Mouse (Mus musculus) T-helper 2 cell (primary cell): ENCODE results near the gene Scn2b.

ENCODE experiments used
- in situ Hi-C: fragments of 300-600 bp; cut with MboI, MseI; formaldehyde crosslinking; loops from one replicate; pipeline ENCODE4 v1.15.1; 2025; ENCODE audit warnings: high pct_unique_total_duplicates

Scn2b gene

DNA sequence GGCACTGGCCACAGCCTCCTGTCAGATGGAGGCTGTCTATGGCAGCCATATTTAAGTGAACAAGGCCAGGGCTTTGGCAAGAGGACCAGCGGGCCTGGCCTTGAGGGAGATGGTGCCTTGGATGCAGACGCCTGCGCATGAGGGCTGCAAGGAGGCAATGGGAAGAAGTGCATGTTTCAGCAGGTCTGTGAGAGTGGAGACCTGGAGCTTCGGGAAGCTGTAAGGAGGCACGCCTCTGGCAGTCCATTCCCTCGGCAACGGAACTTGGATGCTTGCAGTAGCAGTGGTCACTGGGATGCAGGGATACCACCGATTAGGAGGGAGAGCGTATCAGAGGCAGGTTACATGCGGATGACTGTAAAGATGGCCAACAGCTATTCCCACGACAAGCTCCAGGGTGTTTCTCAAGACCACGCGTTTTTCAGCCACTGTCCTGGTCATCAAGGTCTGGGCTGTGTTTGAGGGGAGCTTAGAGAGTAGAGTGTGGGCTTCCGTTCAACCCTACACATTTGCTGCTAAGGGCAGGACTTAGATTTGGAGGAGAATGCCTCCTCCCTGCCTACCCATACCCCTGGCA, 2.5 kb downstream of the Scn2b start:
- in situ Hi-C loops = no loop called here

DNA sequence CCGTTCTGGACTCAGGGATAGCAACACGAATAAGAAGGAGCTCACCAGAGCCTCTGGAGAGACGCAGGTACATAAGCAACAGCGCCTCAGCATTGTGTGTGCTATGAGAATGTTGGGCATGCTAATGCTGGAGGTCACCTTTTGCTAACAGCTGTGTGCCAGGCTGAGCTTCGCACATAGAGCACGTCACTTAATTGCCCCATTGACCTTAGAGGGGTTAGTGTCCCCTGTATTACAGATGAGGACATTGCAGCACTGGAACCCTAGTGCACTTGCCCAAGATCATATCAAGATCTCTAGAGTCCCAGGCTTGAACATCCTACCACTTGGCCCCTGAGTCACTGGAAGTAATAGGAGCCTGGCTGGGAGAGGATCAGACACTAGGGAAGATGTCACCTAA, 3.0 kb downstream of the Scn2b start:
- in situ Hi-C loops = no loop called here

DNA sequence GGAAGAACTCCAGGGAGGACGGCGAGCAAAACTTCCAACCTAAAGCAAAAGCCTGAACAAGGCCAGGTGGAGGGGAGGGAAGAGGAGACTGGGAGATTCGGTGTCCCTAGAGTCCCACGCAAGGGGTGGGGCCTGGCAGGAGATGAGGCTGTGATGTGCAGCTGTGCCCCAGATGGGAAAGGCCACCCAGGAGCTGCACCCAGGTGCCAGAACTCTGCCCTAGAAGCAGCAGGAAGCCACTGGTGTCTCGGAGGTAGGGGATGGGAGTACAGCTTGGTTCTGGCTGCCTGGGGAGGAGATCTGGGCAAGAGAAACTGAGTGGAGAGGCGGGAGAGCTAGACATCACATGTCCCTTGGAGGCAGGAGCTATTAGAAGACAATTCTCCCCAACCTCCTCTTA, 3.4 kb downstream of the Scn2b start:
- in situ Hi-C loops = no loop called here

DNA sequence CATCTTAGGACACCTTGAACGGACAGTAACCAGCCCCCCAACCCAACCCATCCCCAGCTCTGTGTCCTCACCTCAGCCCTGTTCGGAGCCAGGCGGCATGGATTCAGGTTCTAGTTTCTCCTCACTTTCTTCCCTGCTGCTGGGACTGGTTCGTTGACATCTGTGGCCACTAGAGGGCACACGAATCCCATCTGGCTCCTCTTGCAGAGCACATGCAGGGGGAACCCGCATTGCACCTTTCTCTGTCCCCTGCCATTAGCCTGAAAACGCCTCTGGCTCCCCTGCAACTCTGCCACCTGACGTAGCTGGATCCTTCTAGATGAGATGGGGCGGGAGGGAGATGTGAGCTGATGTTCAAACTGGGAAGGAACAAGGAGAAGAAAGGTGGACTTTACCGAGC, 4.2 kb downstream of the Scn2b start:
- in situ Hi-C loops = no loop called here

DNA sequence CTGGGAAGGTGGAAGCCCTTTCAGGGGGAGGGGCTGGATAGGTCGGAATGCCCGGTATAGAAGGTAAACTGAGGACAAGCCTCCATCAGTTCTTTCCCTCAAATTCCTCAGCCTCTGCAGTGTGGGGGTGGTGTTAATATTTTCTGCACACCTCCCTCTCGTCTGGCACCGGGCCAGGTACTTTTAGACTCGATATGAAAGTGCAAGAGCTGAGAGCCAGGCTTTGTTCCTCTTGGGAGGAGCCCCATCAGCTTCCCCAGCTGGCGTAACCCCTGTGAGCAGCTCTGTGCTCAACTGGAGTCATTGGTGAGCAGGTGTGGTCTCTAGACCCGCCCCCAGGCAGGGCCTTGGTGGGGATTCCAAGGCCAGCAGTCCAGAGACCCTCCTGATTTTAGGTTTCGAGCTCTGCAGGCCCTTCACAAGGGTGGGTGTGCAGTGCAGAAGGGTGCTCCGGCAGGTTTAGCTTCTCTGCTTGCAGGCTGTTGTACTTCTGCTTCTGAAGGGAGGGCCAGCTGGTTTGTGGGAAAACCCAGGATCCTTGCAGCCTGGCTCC, 4.7 kb downstream of the Scn2b start:
- in situ Hi-C loops = no loop called here

DNA sequence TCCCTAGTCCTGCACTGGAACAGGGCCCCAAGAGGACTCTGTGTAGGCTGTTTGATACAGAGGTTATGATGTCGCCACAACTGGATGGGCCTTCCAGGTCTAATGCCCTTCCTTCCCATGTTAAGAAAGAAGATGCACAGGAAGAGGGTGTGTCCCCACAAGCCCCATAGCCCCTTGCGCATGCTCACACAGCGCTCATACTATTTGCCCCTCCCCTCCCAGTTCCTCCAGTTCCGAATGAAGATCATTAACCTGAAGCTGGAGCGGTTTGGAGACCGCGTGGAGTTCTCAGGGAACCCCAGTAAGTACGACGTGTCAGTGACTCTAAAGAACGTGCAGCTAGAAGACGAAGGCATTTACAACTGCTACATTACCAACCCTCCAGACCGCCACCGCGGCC, 7.6 kb downstream of the Scn2b start:
- in situ Hi-C loops = no loop called here

DNA sequence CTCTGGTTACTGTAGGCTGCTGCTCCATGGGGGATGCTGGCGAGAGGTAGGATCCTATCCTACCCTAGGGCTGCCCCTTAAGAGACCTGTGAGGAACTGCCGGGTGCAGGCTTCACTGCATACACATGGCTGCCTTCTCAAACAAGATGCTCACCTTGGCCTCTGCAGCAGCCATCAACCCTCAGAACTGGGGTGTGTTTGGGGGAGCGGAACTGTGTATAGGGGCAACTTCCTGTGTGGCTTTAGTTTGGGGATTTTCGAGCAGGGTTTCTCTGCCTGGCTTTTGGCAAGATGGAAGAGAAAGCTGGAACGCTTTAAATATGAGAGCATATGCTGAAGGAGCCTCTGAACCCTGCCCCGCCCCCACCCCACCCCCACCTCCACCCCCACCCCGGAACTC, 9.4 kb downstream of the Scn2b start:
- in situ Hi-C loops = no loop called here

DNA sequence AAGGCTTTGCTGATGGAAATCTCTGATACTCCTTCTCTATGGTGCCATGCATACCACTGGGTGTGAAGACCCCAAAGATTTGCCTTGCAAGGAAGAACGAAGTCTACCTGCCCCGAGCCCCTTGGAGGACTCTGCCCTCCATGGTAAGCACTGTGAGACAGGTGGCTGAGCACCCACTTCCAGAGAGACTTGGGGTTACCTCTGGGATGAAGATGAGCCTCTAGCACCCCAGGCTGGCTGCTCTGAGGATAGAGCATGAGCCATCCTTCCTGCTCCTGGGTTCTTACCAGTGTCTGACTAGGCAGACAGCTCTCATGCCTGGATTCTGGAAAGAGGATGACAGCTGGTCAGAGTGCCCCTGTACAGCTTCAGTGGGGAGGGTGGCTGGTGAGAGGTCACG, 12.5 kb downstream of the Scn2b start:
- in situ Hi-C loops = no loop called here

DNA sequence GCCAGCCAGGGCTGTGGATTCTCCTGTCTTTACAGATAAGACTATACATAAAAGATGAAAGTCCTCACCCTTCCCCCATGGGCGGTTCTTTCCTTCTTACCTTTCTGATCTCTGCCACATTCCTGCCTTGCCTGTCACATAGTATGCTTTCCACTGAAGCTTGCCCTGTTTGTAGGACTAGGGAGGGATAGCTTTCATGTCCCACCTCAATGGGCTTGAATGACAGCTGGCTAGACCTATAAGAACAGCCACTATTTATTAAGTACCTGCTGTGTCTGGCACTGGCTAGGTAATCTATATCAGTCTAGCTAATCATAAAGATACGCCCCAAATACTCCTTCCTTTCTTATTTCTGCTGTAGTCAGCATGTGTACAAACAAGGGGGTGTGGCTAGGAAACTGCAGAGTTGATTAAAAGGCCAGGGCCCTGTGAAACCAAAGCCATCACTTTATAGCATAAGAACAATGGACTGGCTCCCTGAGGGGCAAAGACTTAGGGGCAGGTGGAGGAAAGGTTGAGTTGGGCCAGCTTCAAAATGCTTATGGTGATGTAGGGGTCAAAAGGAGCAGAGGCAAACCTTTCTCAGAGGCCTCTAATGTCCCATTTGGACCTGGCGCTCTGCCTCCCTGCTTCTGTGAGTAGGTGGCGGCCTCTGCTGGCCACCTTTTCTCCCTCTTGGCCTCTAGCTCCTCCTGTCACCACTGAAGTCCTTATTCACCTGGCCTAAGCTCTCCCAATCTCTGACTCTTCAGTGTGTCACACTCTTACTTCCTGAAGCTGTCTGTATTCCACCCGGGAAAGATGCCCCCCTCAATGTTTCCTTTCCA, 16.1 kb downstream of the Scn2b start:
- in situ Hi-C loops = no loop called here

DNA sequence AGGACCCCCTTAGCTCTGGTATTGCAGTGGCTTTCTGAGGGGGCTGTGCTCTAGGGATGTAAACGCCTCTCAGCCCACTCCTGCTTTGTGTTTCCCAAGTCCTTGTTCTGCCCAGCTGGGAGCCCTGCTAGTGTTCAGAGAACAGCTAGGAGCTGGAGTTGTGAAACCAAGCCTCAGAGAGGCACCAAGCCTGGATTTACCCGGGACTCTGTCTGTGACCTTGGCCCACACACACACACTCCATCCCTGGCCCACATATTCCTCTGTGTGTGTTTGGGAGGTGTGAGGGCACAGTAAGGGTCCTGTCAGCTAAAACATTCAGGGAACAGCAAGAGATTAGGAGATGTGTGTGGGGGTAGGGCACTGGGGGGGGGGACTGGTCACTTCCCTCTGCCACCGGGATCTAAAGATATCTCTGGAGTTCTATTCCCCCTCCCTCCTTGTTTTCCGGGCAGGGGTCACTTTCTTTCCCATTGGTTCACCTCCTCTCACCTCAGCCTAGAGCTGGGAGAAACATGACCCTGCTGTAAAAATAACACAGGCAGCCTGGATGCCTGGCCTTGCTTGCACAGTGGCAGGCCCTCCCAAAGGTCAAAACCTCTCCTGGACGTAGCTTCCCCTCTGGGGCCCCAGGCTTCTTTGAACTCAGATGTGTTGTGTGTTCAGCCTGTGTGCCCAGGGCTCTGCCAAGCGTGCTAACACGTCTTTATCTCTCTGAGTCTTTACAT, 19.0 kb downstream of the Scn2b start:
- in situ Hi-C loops = no loop called here

DNA sequence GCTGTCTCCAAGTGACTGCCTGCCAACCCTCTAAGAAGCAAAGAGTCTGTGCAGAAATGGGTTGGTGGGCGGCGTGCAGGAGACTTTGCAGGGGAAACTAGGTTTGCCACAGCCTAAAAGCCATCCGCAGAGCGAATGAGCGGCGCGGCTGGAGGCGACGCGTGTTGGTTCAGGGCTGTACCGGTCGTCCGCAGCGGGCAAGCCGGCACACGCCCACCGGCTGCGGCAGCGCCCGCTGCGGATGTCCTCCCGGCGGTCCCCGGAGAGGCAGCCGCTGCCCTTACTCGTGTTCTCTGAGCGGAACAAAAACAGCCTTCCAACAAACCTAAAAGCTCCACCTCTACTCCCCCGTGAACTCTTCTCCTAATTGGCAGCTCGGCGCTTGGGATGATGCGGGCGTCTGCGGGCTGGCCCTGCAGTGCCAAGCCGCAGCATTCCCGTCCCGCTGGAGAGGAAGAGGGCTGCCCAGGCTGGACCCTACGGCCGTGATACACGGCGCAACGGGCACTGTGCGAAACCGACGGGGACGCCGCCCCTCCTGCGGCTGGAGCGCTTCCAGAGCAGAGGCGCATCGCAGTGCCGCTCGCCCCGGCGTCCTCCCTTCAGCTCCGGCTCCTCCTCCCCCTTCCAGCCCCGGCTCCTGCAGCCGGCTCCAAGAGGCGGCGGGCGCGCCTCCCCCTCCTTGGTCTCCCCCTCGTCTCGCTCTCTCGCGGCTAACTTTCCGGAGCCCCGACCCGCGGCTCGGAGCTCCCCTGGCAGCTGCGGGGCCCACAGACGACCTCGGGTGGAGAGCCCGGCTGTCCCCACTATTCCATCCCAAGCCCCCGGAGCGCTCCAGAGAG, 20.8 kb downstream of the Scn2b start, which contains the start of gene Scn4b:
Gene Scn4b, plus strand, starts transcription at position 205 of the 842 bp plus-strand sequence.
- in situ Hi-C loops = no loop called here

DNA sequence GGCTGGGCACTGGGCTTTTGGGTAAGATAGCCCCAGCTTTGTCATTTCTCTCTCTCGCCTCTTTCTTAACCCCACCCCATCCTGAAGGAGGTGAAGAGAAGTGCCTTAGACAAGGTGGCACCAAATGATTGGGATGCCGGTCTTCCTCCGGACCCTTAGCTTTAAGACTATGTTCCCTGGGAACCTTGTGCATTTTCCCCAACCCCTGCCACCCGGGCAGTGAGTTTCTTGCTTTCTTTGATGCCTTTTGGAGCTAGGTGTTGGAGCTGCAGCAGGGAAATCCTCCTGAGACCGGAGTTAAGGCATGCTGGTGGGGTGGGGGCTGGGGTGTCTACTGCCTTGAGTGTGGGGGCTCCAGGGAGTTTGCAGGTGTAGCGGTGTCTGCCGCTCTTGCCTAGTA, 21.5 kb downstream of the Scn2b start:
- in situ Hi-C loops = no loop called here

DNA sequence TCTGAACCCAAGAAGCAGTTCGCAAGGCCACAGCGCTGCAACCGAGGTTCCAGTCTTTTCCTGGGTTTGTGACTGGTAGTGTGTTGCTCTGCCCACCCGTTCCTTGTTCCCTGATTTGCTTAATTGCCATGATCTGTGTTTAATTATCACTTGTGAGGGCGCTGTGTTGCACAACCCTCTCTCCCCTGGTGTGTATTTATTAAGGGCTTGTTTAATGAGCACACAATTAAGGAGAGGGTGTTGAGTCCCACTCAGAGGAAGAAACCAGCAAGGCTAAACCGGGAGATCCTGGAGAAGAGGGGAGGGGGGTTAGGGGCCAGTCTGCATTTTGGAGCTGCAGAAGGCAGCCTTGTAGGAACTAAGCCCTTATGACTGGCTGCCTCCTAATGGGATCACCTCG, 23.4 kb downstream of the Scn2b start:
- in situ Hi-C loops = loop anchor here (5.0 to 10.0 kb wide), 2 partner anchors 114 to 244 kb away; no protein-coding TSS in a partner anchor

DNA sequence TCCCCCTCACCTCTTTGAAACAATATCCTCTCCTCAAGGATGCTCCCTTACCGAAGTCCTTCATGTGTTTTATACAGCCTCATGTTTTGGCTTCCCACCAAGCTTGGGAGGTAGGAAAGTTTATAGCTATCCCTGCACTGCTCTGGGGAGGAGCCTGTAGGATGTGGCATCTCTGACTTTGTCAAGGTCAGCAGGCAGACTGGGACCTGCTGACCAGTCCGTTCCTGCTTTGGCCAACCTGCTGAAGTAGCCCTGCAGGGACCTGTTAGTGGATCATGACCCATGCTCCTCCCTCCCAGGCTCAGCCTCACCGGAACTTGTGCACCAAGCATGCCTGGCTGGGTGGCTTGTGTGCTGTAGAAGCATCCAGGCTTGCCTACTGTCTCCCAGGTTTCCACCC, 25.1 kb downstream of the Scn2b start:
- in situ Hi-C loops = loop anchor here (5.0 to 10.0 kb wide), 2 partner anchors 115 to 242 kb away; no protein-coding TSS in a partner anchor

DNA sequence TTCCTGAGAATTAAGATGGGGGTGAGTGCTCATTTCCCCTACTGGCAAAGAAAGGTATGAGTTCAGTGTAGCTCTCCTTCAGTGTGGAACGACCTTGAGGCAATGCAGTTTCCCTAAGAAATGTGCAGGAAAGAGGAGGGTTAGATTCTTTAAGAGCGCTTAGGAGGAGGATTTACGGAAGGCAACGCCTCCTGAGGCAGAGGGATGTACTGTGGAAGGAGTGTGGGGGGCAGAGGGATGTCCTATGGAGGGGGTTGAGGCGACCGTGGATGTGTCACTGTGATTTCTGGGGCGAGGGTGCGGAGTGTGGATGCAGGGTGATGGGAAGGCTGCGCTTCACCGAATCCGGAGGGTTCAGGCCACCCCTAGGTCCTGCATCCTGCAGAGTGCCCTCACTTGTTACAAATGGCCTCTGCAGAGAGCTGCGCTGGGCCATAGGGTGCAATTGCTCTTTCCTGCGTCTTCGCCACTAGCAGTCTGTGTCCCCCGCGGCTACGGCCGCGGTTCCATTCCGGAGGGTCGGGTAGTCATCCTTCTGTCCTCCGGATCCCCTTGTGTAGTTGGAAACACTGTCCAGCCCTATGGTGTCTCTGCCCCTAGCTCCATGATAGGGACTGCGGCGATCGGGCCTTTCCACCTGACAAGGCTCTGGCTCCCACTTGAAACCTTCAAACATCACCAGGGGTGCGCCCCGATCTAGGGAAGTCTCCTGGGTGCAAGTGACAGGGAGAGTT, 28.1 kb downstream of the Scn2b start:
- in situ Hi-C loops = loop anchor here (10.0 kb wide), 1 partner anchor 239 kb away; no protein-coding TSS in a partner anchor

DNA sequence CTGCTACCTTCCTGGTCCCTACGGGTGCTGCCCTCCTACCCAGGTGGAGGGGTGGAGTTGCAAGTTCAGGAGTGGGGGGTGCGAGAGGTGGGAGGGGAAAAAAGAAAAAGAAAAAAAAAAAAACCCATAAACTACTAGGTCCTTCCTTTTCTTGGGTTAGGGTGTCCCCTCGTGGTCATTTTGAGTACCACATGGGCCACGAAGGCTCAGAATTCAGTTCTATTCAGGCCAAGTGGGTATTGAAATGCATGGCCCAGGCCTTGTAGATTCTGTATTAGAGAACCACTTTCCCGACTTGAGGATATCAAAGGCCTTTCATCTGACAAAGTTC, 28.6 kb downstream of the Scn2b start:
- in situ Hi-C loops = loop anchor here (10.0 kb wide), 1 partner anchor 239 kb away; no protein-coding TSS in a partner anchor

DNA sequence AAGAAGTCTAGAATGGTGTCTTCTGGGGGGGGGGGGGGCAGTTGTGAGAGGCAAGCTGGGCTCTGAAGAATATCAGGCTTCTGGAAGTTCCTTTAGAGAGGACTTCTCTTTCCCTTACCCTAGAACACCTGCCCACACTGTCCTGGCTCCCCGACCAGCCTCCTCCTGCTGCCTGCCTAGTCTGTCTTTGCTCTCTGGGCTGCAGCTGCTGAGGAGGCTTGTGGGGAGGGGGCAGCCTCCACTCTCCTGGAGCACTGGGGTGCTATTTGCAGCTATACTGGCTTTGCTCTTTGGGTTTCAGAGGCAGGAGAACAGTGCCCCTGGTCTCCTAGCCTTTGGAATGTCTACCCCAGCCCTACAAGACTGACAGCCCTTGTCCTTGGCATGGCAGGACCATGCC, 33.4 kb downstream of the Scn2b start:
- in situ Hi-C loops = no loop called here

DNA sequence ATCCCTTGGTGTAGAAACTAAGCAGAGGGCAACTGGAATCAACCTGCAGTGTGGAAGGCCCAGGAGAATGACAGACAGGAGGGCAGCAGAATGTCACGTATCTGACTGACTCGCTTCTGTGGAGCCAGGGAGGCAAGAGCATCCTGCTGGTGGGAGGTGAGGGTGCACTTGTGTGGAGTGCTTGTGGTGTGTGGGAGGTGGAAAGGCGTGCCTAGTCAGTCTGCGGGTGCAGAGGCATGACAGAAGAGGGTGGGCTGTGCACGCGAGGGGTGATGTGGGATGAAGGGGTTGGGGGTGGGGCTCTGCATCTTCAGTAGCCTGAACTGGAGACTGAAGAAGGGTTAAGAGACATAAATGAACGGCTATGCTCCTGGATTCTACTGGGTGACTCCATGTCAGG, 35.8 kb downstream of the Scn2b start:
- in situ Hi-C loops = no loop called here

DNA sequence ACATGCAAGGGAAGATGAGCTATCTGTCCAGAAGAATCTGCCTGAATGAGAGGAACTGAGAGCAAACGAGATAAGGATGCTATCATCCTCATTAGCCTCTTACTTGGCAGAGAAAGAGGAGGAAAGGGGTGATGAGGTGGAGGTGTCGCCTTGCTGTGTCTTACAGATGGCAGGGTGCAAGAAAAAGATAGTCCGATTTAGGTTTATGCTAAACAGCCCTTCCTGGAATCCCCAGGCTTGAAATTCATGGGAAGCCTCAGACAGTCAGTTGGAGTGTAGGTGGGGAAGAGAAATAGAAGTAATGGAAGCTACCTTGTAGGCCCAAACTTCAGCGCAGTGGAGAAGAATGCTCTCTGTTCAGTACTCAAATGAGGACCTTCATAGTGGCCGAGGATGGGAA, 50.3 kb downstream of the Scn2b start:
- in situ Hi-C loops = no loop called here

DNA sequence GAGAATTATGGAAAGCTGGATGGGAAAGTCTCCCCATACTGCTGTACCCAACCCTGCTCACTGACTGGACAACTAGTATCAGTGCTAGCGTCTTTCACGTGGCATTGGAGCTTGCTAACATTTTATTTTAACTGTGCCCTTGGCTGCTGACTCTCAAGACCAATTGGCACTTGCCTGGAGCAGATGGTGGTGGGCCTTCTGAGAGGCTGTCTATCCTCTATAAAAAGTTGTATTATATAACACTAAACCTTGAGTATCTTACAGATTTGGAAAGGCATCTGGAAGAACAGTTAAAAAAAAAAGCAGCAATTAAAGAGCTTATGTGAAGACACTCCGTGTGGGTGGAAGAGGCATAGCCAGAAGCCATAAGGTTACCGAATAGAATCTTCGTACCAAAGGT, 52.6 kb downstream of the Scn2b start:
- in situ Hi-C loops = no loop called here
